Mouse (Mus musculus) erythroid progenitor cell, adult 5-6 weeks (primary cell): ENCODE measurements around the gene 6430550D23Rik. TPM values are rescaled to one million over a fixed set of nuclear protein-coding genes. Genes with fewer than 3 reads are reported as not detected.
"Not testable (repeated sequence)": the region's sequence is repeated elsewhere in the genome, so short reads cannot be mapped to it uniquely, and the experiment has no call there.

Experiments
- ATAC-seq: replicated peaks from 2 replicates; pipeline ENCODE4 v1.8.0; 2016; ENCODE audit warnings: moderate number of reproducible peaks, mild to moderate bottlenecking, moderate TSS enrichment, inconsistent platforms; ENCODE audit not compliant: poor library complexity, low FRiP score, severe bottlenecking
- total RNA-seq, 2 experiments: library from RNA; stranded (forward) in 1 of 2; stranded (reverse) in 1 of 2; fragments of 150-400 nt in 1 of 2; fragments of 186-747, 209-891 nt in 1 of 2; gene quantifications; 2 replicates each; pipeline versions ENCODE4 v1.2.3 to v1.2.4; 2015 to 2017; ENCODE audit warnings: low replicate concordance in 2 of 2

The 6430550D23Rik gene
- total RNA-seq, 2 experiments from 2014 or later = not detected

DNA sequence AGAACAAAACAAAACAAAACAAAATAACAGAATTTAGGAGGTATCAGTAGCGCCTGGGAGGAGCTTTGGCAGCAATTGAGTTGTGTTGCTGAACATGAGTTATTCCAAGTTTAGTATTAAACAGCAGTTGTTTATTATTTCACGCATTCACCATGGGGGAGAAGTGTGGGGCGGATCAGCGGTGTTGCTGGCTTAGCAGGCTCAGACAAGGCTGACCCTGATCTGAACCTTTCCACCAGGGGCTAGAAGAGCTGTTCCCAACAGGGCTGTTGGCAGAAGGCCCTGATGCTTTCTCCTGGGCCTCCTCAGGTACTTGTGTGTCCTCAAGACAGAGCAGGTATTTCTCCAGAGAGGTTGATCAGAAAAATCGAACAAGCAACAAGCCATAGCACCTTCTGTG, 47.8 kb downstream of the 6430550D23Rik start:
- no peak for ATAC-seq

DNA sequence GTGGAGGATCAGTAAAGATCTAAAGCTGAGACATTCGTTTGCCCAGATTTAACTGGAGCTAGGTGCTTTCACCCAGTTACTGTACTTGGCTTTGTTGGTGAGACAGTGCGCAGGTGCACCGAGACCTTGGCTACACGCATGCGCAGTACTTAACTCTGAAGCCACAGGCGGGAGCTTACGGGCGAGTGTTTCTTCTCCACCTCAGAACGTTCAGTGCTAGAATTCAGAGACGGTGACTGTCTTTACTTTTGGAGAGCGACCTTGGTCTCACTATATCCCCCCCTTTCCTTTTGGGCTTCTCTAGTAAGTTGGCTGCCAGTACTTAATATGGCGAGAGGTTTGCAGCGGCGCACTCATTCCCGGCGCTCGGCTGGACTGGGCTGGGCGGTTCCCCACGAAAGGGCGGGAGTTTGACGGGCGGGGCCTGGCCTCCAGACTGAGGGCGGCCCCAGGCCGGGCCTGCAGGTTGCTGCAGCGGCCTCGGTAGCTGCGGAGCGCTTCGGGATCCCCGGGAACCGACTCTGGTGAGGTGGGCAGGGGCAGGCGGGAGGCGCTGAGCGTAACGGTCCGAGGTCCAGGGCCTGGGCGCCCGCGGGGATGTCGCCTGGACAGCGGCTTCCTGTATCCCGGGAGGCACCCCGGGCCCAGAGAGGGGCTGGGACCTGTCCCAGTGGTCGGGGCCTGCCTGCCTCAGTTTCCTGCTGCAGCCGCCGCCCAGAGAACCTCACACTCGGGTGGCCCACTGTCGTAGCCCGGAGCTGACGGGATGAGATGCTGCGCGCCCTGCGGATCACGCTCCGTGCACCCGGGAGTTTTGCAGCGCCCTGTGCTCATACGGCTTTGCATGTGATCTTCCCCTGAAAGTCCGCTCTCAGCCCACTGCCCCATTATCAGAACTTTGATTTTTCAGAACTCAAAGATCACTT, 51.4 kb downstream of the 6430550D23Rik start, which contains the start of gene Cep250:
TSS of gene Cep250 (plus strand) at position 325 of the 926 bp plus-strand sequence.
- ATAC-seq = peak; percentile 98

DNA sequence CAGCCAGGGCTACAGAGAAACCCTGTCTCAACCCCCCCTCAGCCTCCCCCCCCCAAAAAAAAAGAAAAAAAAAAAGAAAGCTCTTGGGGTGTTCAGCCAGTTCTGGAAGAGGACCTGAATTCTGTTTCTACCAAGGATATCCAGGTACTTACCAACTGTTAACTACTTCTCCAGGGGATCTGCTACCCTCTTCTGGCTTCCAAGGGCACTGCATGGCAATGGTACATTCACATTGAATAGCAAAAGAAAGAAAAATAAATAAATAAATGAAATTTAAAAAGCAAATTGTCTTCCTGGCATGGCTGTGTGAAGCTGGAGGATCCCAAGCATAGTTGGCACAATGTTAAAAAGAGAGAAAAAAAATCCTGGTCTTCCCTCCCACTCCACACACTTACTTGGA, 55.8 kb downstream of the 6430550D23Rik start:
- no peak for ATAC-seq

DNA sequence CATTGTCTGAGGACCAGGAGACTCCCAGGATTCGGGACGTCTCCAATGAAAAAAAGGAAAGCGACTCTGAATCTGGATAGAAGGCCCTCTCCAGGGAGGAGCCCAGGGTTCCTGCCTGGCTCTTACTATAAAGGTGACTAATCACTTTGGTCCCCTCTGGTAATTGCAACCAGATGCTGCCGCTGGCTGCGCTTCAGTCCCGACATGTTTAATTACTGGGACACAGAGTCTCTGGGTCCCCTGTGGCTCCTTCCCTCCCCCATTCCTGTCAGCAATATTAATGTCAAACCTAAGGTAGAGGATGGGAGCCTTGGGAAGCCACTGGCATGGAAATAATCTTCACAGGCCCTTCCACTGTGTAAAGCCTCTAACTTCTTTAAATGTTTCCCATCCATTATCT, 58.4 kb downstream of the 6430550D23Rik start:
- ATAC-seq = no peak

DNA sequence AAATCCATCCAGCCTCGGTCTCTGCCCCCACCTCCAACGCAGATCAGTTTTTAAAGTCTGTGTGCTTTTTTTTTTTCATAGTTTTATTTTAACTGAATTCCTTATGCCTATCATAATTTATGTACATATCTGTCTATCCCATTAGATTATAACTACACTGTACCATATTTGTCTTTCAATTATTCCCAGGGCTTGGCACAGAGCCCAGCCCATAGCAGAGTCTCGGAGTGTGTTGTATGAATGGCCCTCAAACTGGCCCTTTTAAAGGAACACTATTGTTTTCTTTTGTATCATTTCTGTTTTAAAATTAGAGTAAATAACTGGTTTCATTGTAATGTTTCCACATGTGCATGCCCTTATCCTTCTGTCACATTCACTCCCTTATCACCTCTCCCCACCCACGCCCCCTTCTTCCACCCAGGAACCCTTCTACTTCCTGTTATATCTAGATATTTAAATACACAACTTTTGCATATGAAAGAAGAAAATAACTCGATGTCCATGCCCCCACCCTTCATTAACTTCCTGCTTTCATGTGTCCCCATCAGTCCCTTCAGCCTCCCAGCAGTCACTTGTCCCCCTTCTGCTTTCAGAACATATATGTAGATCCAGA, 60.3 kb downstream of the 6430550D23Rik start:
- ATAC-seq = peak; percentile 53; the same call in 1 of the 2 replicates

DNA sequence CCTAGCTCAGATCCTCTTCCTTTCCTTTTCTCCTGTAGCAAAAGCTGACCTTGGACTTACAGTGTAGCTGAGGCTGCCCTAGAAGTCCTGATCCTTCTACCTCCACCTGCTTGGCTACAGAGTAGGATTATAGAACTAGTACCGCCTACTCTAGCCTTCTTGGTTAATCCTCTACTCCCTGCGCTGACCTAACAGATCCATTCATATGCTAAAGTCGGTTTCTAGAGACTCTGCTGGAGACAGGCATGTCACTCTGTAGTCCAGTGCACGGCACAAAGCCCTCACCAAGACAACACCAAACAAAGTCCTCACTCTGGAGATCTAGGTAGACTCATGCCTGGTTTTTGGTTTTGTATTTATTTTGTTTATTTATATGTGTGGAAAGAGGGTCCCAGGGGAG, 61.3 kb downstream of the 6430550D23Rik start:
- ATAC-seq = no peak

DNA sequence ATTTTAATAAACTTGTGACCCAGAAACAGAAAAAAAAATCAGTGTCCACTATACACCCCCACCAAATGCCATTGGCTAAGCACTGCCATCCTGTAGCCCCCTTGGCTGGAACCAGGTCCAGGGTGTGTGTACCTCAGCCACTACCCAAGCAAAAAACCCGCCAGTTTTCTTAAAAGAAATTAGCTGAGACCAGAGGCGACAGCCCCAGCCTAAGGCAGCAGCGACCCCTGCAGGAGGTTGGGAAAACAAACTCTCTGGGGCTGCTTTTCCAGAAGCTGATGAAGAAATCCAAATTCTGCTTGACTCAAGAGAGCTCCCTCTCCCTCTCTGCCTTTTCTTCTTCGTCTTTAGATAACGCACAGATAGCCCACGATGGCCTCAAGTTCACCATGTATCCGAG, 61.7 kb downstream of the 6430550D23Rik start:
- peak; percentile 45 for ATAC-seq

DNA sequence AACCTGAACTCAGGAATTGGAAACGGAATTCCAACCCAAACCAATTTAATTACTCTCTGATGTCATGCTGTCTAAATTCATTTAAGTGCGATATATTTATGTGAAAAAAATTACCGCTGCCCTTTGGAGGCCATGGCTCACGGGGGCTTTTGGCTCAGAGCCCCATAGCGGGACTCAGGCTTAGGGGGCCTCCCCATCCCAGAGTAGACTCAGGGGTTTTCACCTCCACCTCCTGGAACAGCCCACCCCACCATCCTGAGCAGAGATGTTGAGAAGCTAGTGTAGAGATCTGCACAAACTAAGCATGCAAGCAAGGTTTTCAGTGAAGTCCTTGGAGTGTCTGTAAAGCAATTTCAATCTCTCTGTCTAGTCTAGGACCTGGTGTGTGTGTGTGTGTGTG, 62.2 kb downstream of the 6430550D23Rik start:
- ATAC-seq = no peak

DNA sequence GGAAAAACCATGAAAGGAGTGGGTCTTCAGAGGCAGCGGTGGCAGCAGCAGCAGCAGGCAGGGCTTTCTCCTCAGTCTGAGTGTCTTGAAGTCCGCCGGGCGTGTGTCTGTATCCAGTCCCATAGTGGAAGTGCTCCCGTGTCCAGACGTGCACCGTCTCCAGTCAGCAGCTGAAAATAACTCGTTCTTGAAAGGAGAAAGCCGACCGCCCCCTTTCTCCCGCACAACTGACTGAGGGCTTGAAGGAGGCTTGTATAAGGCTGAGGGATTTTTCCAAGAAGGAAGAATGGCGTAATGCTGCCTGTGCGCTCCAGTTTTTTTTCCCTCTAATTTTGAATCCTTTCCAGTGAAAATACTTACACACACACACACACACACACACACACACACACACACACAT, 62.7 kb downstream of the 6430550D23Rik start, which contains the start of gene Gdf5:
TSS of gene Gdf5 (minus strand) at position 244 of the 400 bp plus-strand sequence.
- ATAC-seq = no peak

DNA sequence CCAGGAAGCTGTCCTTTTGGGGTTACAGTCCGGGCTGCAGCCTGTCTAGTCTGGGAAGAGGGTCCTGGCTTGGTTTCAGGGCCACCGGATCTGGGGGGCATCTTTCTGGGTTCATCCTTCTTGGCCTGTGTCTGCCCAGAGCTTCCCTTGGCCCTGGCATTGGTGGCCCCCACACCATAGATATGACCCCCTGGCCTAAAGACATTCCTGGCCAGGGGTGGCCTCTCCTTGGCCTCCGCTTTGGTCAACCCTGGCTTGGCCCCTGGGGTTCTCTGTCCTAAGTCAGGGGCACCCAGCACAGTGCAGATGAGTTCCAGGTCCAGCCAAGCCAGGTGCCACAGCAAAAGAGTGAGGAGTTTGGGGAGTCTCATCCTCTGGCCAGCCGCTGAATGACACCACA, 63.1 kb downstream of the 6430550D23Rik start:
- no peak for ATAC-seq

DNA sequence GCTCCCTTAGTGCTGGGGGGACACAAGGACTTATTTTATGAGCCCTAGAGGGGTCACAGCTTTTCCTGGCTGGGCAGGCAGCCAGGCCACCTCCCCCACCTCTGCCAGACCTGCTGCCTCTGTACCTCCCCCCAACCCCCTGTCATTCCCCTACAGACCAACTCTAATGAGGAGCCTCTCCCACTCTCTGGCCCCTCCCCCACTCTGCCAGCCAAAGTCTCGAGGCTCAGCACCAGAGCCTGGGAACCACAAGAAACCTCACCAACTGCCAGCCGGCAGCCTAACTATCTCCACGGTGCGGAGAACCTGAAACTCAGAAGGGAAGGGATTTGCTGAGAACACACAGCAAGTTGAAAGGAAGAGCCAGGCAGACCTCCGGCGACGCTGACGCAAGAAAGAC, 64.3 kb downstream of the 6430550D23Rik start:
- ATAC-seq = no peak

DNA sequence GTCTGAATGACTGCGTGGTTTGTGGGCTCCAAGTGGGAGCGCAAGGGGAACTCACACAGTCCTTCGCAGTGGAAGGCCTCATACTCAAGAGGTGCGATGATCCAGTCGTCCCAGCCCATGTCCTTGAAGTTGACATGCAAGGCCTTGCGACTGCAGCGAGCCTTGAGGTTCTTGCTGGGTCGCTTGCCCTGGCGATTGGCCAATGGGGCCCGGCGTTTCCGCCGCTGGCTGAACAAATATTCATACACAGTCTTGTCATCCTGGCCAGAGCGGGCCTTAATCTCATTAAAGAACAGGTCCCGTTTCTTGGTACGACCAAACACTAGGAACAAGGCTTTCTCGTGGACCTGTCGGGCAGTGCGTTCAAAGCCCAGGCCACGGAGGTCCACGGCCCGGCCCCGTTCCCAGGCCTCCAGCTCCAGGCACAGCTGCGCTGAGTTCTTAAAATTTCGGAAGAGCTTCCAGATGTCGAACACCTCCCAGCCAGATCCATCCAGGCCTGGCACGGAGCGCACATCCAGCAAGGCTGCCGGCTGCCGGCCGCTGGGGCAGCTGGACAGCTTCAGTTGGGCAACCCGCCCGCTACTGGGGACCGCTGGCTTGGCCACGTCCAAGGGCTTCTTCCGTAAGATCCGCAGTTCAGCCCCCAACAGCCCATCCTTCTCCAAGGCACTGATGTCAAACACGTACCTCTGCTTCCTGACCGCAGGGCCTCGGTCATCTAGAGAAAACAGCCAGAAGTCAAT, 65.9 kb downstream of the 6430550D23Rik start:
- no peak for ATAC-seq

DNA sequence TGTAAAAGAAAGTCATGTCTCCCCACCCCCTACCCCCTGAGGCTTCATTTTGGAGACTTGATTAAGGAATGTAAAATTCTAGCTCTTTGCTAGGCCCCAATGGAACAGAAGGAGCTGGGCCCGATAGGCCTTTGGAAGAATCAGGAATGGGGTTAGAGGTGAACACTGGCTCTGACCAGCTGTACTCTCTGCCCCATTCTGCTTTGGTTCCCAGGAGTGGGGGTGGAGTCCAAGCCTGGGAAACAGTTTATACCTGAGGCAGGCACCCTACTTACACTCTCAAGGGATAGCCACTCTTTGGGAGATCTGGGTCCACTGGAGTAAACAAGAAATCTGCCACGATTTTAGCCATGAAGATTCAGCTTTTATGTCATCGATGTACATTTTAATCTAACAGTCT, 67.1 kb downstream of the 6430550D23Rik start, which contains the start of gene Gm15557:
TSS of gene Gm15557 (plus strand) at position 48 of the 400 bp plus-strand sequence.
- no peak for ATAC-seq

DNA sequence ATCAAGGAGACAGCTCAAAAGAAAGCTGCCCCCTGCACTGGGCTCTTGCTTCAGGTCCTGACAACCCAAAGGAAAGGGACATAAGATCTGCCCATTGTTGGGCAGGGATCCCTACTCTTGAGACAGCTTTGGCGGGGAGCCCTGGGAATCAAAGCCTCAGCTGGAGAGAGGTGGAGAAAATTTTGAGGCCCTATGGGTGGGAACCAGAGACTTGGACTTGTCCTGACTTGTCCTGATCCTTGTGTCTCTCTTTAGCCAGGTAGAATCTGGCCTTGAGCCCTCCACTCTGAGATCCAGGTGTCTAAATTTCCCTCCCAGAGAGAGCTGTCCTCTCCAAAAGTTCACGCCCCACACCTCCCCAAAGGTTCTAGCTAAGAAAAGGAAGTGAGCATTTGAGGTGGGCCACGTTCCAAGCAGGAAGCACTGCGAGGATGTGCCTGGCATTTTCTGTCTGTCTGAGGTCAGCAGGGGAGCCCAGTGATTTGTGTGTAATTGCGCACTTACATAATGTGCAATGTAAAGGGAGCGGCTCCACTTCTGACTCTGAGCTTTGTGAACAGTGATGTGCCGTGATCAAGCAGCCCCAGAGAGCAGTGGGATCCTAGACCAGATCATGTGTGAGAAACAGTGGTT, 67.8 kb downstream of the 6430550D23Rik start:
- no peak for ATAC-seq

DNA sequence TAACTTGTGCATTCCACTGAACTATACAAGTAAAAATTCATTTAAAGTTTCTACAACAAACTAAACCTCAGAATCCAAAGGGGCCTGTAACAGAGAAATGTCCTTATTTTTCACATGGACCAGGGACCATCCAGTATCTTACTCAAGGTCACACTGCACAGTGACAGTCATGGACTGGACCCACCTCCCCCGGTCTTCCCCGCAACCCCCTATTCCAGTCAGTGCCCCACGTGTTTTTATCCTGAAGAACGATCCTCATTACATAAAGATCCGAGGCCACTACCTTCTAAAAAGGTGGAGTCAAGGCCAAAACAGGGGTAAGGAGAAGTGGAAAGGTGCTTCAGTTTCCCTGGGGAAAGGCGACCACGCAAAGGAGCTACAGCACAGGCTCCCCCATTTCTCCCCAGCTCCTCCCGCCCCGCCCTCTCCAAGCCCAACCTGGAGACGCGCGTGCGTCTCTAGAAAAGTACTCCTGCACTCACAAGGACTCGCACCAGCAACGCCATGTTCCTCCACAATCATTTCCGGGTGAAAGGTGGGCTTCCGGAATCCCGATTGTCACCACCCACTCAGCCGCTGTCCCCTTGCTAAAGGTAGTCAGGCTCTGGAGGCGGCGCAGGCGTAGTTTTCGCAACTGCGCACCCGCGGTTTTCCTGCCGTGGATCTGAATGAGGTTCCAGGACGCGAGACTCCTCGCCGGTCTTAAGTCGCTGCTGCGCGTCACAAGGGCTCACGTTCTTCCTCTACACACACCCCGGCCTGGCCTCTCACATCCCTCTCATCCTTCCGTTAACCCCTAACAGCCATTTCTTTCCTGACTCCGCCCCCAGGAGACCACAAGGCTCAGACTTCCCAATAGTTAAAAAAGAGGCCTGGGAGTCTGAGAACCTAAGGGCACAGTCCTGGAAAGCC, 78.0 kb downstream of the 6430550D23Rik start, which contains the start of gene Uqcc1:
TSS of gene Uqcc1 (minus strand) at position 780 of the 912 bp plus-strand sequence.
- ATAC-seq = peak; percentile 94

DNA sequence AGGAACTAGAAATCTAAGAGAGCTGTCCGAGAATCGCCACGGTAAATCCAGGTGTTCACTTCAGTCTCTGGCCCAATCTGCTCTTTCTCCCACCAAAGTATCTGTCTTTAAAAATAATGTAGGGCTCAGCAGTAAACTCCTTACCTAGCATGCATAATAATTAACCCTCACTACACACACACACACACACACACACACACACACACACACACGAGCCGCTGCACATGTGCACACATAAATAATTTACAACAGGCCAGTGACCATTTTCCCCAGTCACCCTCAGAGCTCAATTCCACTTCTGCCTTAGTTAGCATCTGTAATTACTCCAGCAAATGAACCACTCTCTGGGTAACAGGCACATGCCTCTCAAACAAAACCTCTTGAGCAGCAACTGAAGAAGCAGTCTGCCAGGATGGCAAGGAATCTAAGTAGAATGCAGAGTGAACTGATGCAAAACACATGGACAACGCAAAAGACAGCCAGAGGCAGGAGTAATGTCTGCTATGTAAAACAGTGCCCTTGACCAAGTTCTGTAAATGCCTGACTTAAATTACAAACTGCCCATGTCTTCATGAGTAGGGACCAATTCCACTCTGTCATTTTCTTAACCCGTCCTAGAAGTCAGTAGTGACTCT, 78.9 kb downstream of the 6430550D23Rik start:
- ATAC-seq = no peak

DNA sequence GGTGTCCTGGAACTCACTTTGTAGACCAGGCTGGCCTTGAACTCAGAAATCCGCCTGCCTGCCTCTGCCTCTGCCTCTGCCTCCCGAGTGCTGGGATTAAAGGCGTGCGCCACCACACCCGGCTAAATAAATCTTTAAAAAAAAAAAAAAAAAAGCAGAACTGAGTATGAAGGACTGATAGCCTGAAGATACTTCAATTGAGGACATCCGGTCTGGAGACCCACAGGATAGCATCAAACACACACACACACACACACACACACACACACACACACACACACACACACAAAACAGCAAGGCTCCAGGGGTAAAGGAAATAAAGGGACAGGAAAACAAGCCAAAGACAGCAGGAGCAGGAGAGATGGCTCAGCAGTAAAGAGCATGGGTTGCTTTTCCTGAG, 82.6 kb downstream of the 6430550D23Rik start:
- ATAC-seq = not testable (repeated sequence)
